Mouse (Mus musculus) splenic B cell, adult 2 months (primary cell): ENCODE measurements around the gene Rnf44.

Experiments
- DNase-seq: peaks from one replicate; pipeline ENCODE4 v3.0.0-alpha.2; 2011; ENCODE audit warnings: low read depth, low spot score
- H3K27me3 ChIP-seq: 2 replicates; pipeline ENCODE4 v1.6.1; 2012; ENCODE audit warnings: mild to moderate bottlenecking, low read length, moderate library complexity, mixed read lengths; ENCODE audit not compliant: control insufficient read depth, poor library complexity, insufficient read depth, severe bottlenecking
- H3K36me3 ChIP-seq: 2 replicates; pipeline ENCODE4 v1.6.1; 2012; ENCODE audit warnings: mild to moderate bottlenecking, low read length, moderate library complexity, mixed read lengths; ENCODE audit not compliant: control insufficient read depth, poor library complexity, insufficient read depth, severe bottlenecking

The Rnf44 gene

GRCm38 (mm10) chr13:54693558-54694347, at the start of gene Rnf44:
Rnf44 (minus strand) TSS chr13:54693907.
- peak; percentile 100 for DNase-seq
- no peaks in the 10 kb centered on the region for H3K27me3 ChIP-seq
- H3K36me3 ChIP-seq: no peaks in the 10 kb centered on the region

DNA sequence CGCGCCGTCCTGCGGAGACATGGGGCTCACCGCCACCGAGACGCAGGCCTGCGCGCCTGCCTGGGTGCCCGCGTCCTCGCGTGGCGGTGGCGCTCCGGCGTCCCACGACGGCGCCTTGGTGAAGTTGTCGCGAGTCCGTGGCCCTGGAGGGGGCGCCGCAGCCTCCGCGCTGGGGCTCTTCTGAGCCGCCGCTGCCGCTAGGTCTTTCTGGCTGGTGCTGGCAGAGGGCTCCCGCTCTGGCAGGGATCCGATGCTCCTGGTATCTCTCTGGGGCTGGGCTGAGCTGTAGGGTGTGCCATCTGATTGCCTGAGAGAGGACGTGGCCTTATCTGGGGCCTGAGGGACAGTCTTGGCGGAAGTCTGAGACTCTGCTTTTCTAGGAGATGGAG, 44.5 kb upstream of the Rnf44 start:
- Histone ChIP-seq H3K27me3 (no peaks in the 10 kb centered on the region), H3K36me3 (no peaks in the 10 kb centered on the region)
- no peak for DNase-seq

DNA sequence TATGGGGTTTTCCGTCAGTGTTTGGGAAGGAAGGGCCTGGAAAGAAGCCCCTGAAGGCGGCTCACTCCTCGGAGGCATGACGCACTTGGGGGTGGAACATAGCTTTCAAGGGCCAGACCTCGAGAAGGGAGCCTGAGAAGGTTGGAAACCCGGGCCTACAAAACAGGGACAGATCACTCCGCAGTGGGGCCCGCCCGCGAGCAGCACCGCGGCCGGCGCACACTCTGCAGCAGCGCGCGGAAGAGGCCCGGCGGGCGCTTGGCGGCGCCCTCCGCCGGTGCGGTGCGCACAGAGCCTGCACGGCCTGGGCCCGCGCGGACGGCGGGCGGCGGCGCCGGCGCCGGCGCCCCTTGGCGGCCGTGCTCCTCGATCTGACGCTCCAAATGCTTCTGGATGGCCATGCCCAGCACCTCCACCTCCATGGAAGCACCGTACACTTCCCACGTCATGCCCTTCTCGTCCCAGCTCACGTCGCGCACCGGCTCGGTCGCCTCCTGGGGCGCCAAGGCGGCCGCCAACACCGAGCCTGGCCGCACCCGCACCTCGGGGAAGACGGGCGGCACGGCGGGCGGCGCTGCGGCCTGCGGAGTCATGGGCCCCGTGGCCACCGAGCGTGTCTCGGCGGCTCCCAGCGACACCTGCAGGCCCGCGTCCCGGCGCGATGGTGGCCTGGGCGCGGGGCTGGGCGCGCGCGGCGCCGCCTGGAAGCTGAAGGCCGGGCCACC, 43.9 kb upstream of the Rnf44 start:
- no peak for DNase-seq

GRCm38 (mm10) chr13:54736931-54737330, 43.2 kb upstream of the Rnf44 start:
- H3K36me3 ChIP-seq: no peaks in the 10 kb centered on the region
- DNase-seq: no peak
- H3K27me3 ChIP-seq: no peaks in the 10 kb centered on the region

More for the DNA sequence above, 43.9 kb upstream of the Rnf44 start:
- Histone ChIP-seq H3K36me3 (no peaks in the 10 kb centered on the region), H3K27me3 (no peaks in the 10 kb centered on the region)

DNA sequence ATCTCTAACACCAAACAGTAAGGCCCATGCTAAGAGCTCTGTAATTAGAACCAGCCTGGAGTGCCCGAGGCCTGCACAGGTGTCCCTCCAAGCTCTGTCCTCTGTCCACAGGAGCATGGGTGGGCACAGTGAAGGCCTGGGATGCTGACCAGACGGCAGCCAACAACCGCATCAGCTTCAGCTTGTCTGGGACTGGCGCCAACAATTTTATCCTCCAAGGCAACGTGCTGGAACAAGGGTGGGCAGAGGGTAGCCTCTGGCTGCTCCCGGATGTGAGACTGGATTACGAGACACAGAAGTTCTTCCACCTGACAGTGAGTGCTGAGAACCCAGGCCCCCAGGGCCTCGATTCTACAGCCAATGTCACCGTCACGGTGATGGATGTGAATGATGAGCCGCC, 32.4 kb upstream of the Rnf44 start:
- DNase-seq: no peak
- H3K27me3 ChIP-seq: no peaks in the 10 kb centered on the region
- no peaks in the 10 kb centered on the region for H3K36me3 ChIP-seq

DNA sequence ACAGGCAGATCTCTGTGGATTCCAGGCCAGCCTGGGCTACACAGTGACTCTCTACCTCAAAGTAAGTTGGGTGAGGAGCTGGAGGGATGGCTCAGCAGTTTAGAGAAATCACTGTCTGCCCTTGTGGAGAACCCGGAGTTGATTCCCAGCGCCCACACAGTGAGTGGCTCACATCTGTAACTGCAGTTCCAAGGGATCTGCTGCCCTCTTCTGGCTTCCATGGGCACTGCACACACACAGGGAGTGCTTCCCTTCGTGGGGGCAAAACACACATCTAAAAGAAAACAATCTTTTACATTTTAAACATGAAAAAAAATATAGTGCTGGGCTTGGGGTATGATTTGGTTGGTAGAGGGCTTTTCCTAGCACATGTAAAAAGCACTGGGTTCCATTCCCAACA, 29.4 kb upstream of the Rnf44 start:
- DNase-seq: no peak
- Histone ChIP-seq H3K36me3 (no peaks in the 10 kb centered on the region), H3K27me3 (no peaks in the 10 kb centered on the region)

DNA sequence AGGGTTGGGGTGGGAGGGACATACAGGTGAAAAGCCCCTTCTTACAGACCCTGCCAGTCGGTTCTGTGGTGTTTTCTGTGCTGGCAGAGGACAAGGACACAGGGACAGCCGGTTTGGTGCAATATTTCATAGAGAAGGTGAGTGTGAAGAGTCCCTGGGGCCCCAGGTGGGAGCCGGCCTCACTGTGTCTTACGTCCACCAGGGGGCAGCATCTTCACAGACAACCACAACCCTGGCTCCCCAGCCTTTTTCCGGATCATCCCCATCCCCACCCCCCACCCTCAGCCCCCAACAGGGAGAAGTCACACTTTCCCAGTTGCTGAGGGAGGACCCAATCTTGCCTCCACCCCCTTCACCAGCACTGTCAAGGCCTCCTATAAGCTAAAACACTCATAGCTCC, 23.2 kb upstream of the Rnf44 start:
- Histone ChIP-seq H3K36me3 (no peaks in the 10 kb centered on the region), H3K27me3 (no peaks in the 10 kb centered on the region)
- peak; percentile 79 for DNase-seq

- Histone ChIP-seq H3K27me3 (no peaks in the 10 kb centered on the region), H3K36me3 (no peaks in the 10 kb centered on the region)
- no peak for DNase-seq
These were observed 21.3 kb upstream of the Rnf44 start for GRCm38 (mm10) chr13:54714996-54715395.

- no peaks in the 10 kb centered on the region for H3K27me3 ChIP-seq
- no peak for DNase-seq
- H3K36me3 ChIP-seq: no peaks in the 10 kb centered on the region
These were observed 20.7 kb upstream of the Rnf44 start for GRCm38 (mm10) chr13:54714393-54714792.

DNA sequence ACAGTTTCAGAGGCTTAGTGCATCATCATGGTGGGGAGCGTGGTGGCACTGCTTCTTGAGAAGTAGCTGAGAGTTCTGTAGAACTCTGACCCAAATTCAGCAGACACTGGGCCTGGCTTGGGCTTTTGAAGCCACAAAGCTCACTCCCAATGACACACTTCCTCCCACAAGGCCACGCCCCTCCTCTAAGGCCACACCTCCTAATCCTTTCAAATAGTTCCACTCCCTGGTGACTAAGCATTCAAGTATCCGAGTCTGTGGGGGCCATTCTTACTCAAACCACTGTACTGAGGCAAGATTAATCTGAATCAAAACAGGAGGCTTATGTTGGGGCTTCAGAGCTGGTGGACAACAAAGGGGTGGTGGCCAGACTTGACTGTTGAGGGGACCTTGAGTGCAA, 17.2 kb upstream of the Rnf44 start:
- H3K27me3 ChIP-seq: no peaks in the 10 kb centered on the region
- no peak for DNase-seq
- no peaks in the 10 kb centered on the region for H3K36me3 ChIP-seq

DNA sequence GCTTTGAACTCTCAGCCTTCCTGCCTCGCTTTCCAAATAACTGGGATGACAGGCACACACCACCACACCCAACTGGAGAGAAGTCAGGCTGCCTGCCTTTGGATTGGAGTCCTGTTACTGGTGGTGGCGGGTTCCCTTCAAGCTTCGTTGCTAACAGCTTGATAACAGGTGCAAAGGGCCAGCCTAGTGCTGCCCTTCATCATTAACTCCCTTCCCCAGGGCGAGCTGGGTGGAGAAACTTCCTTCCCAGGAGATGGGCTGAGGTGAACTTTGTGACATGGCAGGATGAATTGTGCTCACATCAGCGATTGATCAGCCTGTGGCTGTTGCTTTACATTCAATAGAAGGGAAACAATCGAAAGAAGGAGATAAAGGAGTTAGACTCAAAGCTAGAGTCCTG, 11.2 kb upstream of the Rnf44 start:
- no peaks in the 10 kb centered on the region for H3K27me3 ChIP-seq
- no peaks in the 10 kb centered on the region for H3K36me3 ChIP-seq
- no peak for DNase-seq

DNA sequence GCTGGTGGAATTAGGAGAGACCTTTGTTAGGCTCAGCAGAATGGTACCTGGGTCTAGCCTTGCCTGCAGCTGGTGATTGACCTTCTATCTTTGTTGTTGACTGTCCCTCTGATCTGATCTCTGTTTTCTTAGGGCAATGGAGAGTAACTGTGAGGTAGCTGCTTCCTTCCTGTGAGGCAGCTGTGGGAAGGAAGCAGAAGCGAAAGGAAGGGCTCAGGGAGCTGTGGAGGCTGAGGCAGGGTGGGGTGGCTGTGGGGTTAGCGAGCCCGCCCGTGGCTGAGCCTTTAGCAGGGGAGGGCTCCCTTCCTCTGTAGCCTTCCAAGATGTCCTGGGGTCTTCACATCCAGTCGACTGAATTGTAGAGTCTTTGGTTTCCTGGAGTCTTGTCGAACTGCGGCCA, 8.8 kb upstream of the Rnf44 start:
- peak; percentile 61 for DNase-seq
- Histone ChIP-seq H3K27me3 (no peaks in the 10 kb centered on the region), H3K36me3 (no peaks in the 10 kb centered on the region)

DNA sequence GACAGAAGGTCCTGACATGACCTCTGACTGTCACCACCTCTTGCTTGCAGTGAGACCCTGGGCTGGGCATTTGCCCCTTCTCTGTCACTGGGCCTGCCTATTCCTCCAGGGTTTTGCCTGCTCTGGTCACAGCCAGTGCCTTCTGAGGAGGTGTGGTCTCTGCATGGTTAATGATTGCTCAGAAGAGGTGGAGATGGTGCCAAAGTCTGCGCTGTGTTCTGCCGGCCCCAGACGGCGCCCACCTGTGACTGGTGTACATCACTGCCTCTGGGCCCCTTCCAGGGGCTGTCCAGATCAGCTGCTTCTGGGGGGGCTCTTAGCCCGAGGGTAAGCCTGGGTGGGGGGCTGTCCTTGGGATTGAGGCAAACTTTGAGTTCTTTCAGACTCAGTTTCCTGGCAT, 7.5 kb upstream of the Rnf44 start, which contains the start of gene Cdhr2:
TSS of gene Cdhr2 (plus strand) at position 219 of the 400 bp plus-strand sequence.
- no peak for DNase-seq
- no peaks in the 10 kb centered on the region for H3K36me3 ChIP-seq
- no peaks in the 10 kb centered on the region for H3K27me3 ChIP-seq

DNA sequence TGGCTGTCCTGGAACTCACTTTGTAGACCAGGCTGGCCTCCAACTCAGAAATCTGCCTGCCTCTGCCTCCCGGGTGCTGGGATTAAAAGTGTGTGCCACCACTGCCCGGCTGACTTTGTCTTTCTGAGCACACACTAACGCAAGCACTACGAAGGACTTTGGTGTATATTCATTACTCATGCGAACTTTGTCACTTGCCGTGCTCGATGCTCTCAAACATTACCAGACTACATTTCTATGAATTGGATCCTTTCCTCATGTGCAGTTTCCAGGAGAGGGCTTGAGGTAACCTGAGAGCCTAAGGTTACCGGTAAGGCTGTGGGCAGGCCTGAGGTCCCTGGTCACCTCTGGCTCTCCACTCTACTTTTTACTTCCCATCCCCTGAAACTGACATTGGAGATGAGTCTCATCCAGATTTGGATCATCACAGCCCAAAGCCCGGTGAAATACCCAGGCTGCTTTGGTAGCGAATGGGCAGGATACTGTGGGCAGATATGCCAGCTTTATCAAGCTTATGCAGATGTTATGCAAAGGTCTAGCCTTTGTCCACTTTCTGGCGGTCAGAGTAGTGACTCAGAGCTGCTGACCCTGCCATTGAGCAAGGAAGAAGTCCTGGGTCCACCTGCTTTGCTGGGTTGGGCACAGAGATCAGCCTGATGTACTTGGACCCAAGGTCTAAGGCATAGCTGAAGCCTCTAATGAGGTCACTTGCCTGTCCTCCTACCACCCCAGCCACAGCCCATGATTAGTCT, 1.9 kb upstream of the Rnf44 start:
- H3K27me3 ChIP-seq: no peaks in the 10 kb centered on the region
- H3K36me3 ChIP-seq: no peaks in the 10 kb centered on the region
- DNase-seq: no peak
